Mouse (Mus musculus): ENCODE measurements around the gene Thsd7b. TPM values are rescaled to one million over a fixed set of nuclear protein-coding genes. Genes with fewer than 3 reads are reported as not detected.

Thsd7b gene
- polyA plus RNA-seq, 1 experiment, result 0.16 TPM

DNA sequence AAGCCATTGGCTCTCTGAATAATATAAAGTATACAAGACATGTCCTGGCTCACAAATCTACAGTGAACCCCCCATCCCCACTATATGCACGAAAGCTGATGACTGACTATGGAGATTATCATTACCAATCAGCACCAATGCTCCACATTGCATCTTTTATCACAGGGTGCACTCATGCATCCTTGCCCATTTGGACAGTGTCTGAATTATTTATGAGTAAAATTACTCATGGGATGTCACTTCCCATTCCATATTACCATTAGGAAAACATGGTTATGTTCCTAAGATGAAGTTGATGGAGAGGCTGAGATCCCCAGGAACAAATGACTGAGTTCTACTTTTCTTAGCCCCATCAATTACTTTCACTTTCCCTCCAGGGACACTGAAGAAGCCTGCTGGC lies 220.8 kb downstream of the Thsd7b start:
- TF ChIP-seq TCF3 (IDR thresholded peaks at IDR 0.05; ENCODE audit: insufficient read length, low read depth) (no peak), CEBPB (IDR thresholded peaks at IDR 0.05; ENCODE audit: insufficient read depth, poor library complexity, severe bottlenecking) (no peak), TCF12 (IDR thresholded peaks at IDR 0.05; ENCODE audit: insufficient read depth, poor library complexity, severe bottlenecking) (no peak), MYOD1 (IDR thresholded peaks at IDR 0.05; ENCODE audit: control insufficient read depth in 1 of 3, insufficient read length in 2 of 3, low read depth in 2 of 3) (no peak), POLR2A (IDR thresholded peaks at IDR 0.05; ENCODE audit: insufficient read length, low read depth) (no peak), POLR2AphosphoS2 (IDR thresholded peaks at IDR 0.05; ENCODE audit: insufficient read length, low read depth) (no peak), REST (IDR thresholded peaks at IDR 0.05; ENCODE audit: insufficient read depth, insufficient read length) (no peak), USF1 (IDR thresholded peaks at IDR 0.05; ENCODE audit: low read depth) (no peak), MAX (IDR thresholded peaks at IDR 0.05; ENCODE audit: low read depth) (no peak), MYOG (IDR thresholded peaks at IDR 0.05; ENCODE audit: control insufficient read depth in 1 of 3, insufficient read depth in 1 of 3, insufficient read length in 2 of 3, low read depth in 2 of 3) (no peak), SRF (IDR thresholded peaks at IDR 0.05; ENCODE audit: control insufficient read depth, insufficient read length, low read depth) (no peak), E2F4 (IDR thresholded peaks at IDR 0.05; ENCODE audit: insufficient read depth) (no peak)
- Histone ChIP-seq H3K4me3 (no peak overlapping the region), H3K4me2 (ENCODE audit: low read depth) (no peak overlapping the region), H3K36me3 (ENCODE audit: control insufficient read depth, insufficient read depth) (no peaks in the 10 kb centered on the region), H3K27me3 (ENCODE audit: control insufficient read depth, insufficient read depth, insufficient read length) (no peaks in the 10 kb centered on the region), H3K79me2 (ENCODE audit: control insufficient read depth, insufficient read depth) (no peaks in the 10 kb centered on the region), H3ac (ENCODE audit: control insufficient read depth, insufficient read length) (no peak overlapping the region)

DNA sequence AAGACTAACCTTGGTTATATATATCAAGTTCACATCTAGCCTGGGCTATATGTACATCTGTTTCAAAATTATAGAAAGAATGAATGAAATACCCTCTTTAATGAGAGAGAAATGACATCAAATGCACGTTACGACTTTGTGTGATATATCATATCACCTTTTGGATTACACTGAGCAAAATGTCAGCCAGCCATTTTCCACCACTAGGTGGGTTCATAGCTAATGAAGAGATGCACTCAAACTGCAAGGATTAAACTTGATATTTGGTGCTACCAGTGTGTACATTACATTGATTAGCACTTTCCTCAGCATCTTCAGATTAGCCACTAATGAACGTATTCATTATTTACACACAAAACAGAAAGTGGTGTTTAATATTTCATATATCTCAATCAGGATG lies 228.6 kb downstream of the Thsd7b start:
- TF ChIP-seq MAX (IDR thresholded peaks at IDR 0.05; ENCODE audit: low read depth), result no peak
- TF ChIP-seq MYOG (IDR thresholded peaks at IDR 0.05; ENCODE audit: control insufficient read depth in 1 of 3, insufficient read depth in 1 of 3, insufficient read length in 2 of 3, low read depth in 2 of 3), result no peak
- no peak for TF ChIP-seq TCF3 (IDR thresholded peaks at IDR 0.05; ENCODE audit: insufficient read length, low read depth)
- no peak for TF ChIP-seq SRF (IDR thresholded peaks at IDR 0.05; ENCODE audit: control insufficient read depth, insufficient read length, low read depth)
- TF ChIP-seq E2F4 (IDR thresholded peaks at IDR 0.05; ENCODE audit: insufficient read depth), result no peak
- TF ChIP-seq USF1 (IDR thresholded peaks at IDR 0.05; ENCODE audit: low read depth), result no peak
- TF ChIP-seq TCF12 (IDR thresholded peaks at IDR 0.05; ENCODE audit: insufficient read depth, poor library complexity, severe bottlenecking), result no peak
- TF ChIP-seq REST (IDR thresholded peaks at IDR 0.05; ENCODE audit: insufficient read depth, insufficient read length), result no peak
- no peak for TF ChIP-seq POLR2A (IDR thresholded peaks at IDR 0.05; ENCODE audit: insufficient read length, low read depth)
- no peak for TF ChIP-seq CEBPB (IDR thresholded peaks at IDR 0.05; ENCODE audit: insufficient read depth, poor library complexity, severe bottlenecking)
- TF ChIP-seq MYOD1 (IDR thresholded peaks at IDR 0.05; ENCODE audit: control insufficient read depth in 1 of 3, insufficient read length in 2 of 3, low read depth in 2 of 3), result no peak
- TF ChIP-seq POLR2AphosphoS2 (IDR thresholded peaks at IDR 0.05; ENCODE audit: insufficient read length, low read depth), result no peak

DNA sequence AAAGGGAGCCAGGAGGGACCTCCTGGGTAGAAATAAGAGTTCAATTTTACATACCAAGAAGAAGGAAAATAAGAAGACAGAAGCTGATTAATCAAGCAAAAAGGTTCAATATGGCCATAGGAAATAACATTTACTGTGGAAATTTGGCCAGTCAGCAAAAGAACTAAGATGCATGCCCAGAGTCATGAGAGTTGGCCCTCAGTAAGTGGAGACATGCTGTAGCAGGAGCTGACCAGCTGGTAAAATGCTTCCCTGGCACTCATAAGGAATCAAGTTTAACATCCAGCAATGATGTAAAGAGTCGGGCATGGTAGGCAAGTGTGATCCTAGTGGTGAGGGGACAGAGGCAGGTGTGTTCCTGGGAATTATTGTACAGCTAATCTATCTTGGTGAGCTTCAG lies 243.3 kb downstream of the Thsd7b start:
- H3K4me2 ChIP-seq (ENCODE audit: low read depth), result no peak overlapping the region
- TF ChIP-seq E2F4 (IDR thresholded peaks at IDR 0.05; ENCODE audit: insufficient read depth) (no peak), SRF (IDR thresholded peaks at IDR 0.05; ENCODE audit: control insufficient read depth, insufficient read length, low read depth) (no peak), MYOG (IDR thresholded peaks at IDR 0.05; ENCODE audit: control insufficient read depth in 1 of 3, insufficient read depth in 1 of 3, insufficient read length in 2 of 3, low read depth in 2 of 3) (no peak), CEBPB (IDR thresholded peaks at IDR 0.05; ENCODE audit: insufficient read depth, poor library complexity, severe bottlenecking) (no peak), REST (IDR thresholded peaks at IDR 0.05; ENCODE audit: insufficient read depth, insufficient read length) (no peak), POLR2AphosphoS2 (IDR thresholded peaks at IDR 0.05; ENCODE audit: insufficient read length, low read depth) (no peak), USF1 (IDR thresholded peaks at IDR 0.05; ENCODE audit: low read depth) (no peak), TCF12 (IDR thresholded peaks at IDR 0.05; ENCODE audit: insufficient read depth, poor library complexity, severe bottlenecking) (no peak), MAX (IDR thresholded peaks at IDR 0.05; ENCODE audit: low read depth) (no peak), MYOD1 (IDR thresholded peaks at IDR 0.05; ENCODE audit: control insufficient read depth in 1 of 3, insufficient read length in 2 of 3, low read depth in 2 of 3) (no peak), POLR2A (IDR thresholded peaks at IDR 0.05; ENCODE audit: insufficient read length, low read depth) (no peak), TCF3 (IDR thresholded peaks at IDR 0.05; ENCODE audit: insufficient read length, low read depth) (no peak)
- no peak overlapping the region for H3K4me3 ChIP-seq
- H3K79me2 ChIP-seq (ENCODE audit: control insufficient read depth, insufficient read depth), result no peaks in the 10 kb centered on the region
- no peak overlapping the region for H3ac ChIP-seq (ENCODE audit: control insufficient read depth, insufficient read length)
- H3K27me3 ChIP-seq (ENCODE audit: control insufficient read depth, insufficient read depth, insufficient read length), result no peaks in the 10 kb centered on the region
- H3K36me3 ChIP-seq (ENCODE audit: control insufficient read depth, insufficient read depth), result no peaks in the 10 kb centered on the region

More for the DNA sequence above, 228.6 kb downstream of the Thsd7b start:
- H3K79me2 ChIP-seq (ENCODE audit: control insufficient read depth, insufficient read depth), result no peaks in the 10 kb centered on the region
- no peak overlapping the region for H3ac ChIP-seq (ENCODE audit: control insufficient read depth, insufficient read length)
- H3K4me2 ChIP-seq (ENCODE audit: low read depth), result no peak overlapping the region
- no peak overlapping the region for H3K4me3 ChIP-seq
- no peaks in the 10 kb centered on the region for H3K27me3 ChIP-seq (ENCODE audit: control insufficient read depth, insufficient read depth, insufficient read length)
- no peaks in the 10 kb centered on the region for H3K36me3 ChIP-seq (ENCODE audit: control insufficient read depth, insufficient read depth)

DNA sequence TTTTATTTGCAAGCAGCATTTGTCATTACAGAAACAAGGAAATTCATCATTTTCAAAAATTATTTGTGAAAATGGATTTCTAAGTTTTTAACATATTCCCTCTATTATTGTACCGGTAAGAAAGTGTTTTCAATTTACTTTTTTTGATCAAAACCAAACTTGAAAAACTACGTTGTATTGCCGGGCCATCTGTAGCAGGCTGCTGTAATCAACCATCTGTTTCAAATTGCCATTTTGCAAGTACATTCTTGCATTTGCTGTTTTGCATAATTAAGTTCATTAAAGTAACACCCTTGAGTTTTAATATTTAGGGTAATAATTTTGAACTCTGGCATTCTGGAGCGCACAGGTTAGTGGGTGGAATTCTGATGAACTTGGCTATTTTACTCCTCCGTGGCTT lies 246.6 kb downstream of the Thsd7b start:
- Histone ChIP-seq H3K79me2 (ENCODE audit: control insufficient read depth, insufficient read depth) (no peaks in the 10 kb centered on the region), H3K4me2 (ENCODE audit: low read depth) (no peak overlapping the region), H3K27me3 (ENCODE audit: control insufficient read depth, insufficient read depth, insufficient read length) (no peaks in the 10 kb centered on the region), H3ac (ENCODE audit: control insufficient read depth, insufficient read length) (no peak overlapping the region), H3K4me3 (no peak overlapping the region), H3K36me3 (ENCODE audit: control insufficient read depth, insufficient read depth) (no peaks in the 10 kb centered on the region)
- TF ChIP-seq CEBPB (IDR thresholded peaks at IDR 0.05; ENCODE audit: insufficient read depth, poor library complexity, severe bottlenecking) (no peak), MYOD1 (IDR thresholded peaks at IDR 0.05; ENCODE audit: control insufficient read depth in 1 of 3, insufficient read length in 2 of 3, low read depth in 2 of 3) (no peak), SRF (IDR thresholded peaks at IDR 0.05; ENCODE audit: control insufficient read depth, insufficient read length, low read depth) (no peak), MYOG (IDR thresholded peaks at IDR 0.05; ENCODE audit: control insufficient read depth in 1 of 3, insufficient read depth in 1 of 3, insufficient read length in 2 of 3, low read depth in 2 of 3) (no peak), USF1 (IDR thresholded peaks at IDR 0.05; ENCODE audit: low read depth) (no peak)

DNA sequence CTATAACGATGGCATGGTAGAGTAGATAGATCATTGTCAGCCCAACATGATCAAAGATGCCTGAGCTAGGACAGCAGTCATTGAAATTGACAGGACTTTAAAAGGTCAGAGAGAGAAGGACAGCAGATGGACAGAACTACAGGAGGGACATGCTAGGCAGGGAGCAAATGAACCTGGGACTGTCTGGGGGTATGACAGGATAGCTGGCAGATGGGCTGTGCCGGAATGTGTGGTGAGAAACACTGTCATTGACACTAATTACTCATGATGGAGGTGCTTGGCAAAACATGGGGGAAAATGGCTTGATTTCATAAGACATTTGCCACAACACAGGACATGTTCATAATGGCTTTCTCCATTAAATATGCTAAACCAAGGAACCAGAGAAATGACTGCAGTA lies 253.9 kb downstream of the Thsd7b start:
- Histone ChIP-seq H3K36me3 (ENCODE audit: control insufficient read depth, insufficient read depth) (no peaks in the 10 kb centered on the region), H3K4me3 (no peak overlapping the region), H3ac (ENCODE audit: control insufficient read depth, insufficient read length) (no peak overlapping the region), H3K79me2 (ENCODE audit: control insufficient read depth, insufficient read depth) (no peaks in the 10 kb centered on the region), H3K4me2 (ENCODE audit: low read depth) (no peak overlapping the region), H3K27me3 (ENCODE audit: control insufficient read depth, insufficient read depth, insufficient read length) (no peaks in the 10 kb centered on the region)
- TF ChIP-seq POLR2A (IDR thresholded peaks at IDR 0.05; ENCODE audit: insufficient read length, low read depth) (no peak), REST (IDR thresholded peaks at IDR 0.05; ENCODE audit: insufficient read depth, insufficient read length) (no peak), MYOD1 (IDR thresholded peaks at IDR 0.05; ENCODE audit: control insufficient read depth in 1 of 3, insufficient read length in 2 of 3, low read depth in 2 of 3) (no peak), TCF3 (IDR thresholded peaks at IDR 0.05; ENCODE audit: insufficient read length, low read depth) (no peak), POLR2AphosphoS2 (IDR thresholded peaks at IDR 0.05; ENCODE audit: insufficient read length, low read depth) (no peak), SRF (IDR thresholded peaks at IDR 0.05; ENCODE audit: control insufficient read depth, insufficient read length, low read depth) (no peak), TCF12 (IDR thresholded peaks at IDR 0.05; ENCODE audit: insufficient read depth, poor library complexity, severe bottlenecking) (no peak)
